Mouse (Mus musculus) frontal cortex, postnatal 10 days (tissue): ENCODE results near the gene Ptprh.

Source experiments
- DNase-seq, 2 experiments: peaks; one replicate each; pipeline ENCODE4 v3.0.0; 2022; ENCODE audit warnings: low spot score in 2 of 2, mixed read lengths in 1 of 2

Ptprh gene

DNA sequence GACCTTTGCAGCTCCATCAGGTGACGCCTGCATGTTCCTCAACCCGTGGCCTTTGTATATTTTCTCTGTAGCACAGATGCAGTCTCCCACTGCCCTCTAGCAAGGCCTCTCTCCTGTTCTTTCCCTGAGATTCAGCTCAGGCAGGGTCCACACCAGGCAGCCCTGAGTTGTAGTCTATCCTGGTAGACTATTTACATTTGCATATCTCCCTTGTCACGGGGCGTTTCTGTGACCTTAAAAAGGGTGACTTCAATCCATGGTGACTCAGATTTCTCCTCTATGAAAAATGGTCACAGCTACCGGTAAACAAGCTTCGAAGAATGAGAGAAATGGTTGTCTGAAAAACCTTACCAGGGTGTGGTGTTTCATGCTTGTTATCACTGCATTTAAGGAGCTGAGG lies at the start of gene Ptprh:
Gene Ptprh (minus strand): TSS at position 169 of the 400 bp plus-strand sequence.
- DNase-seq: no peak

DNA sequence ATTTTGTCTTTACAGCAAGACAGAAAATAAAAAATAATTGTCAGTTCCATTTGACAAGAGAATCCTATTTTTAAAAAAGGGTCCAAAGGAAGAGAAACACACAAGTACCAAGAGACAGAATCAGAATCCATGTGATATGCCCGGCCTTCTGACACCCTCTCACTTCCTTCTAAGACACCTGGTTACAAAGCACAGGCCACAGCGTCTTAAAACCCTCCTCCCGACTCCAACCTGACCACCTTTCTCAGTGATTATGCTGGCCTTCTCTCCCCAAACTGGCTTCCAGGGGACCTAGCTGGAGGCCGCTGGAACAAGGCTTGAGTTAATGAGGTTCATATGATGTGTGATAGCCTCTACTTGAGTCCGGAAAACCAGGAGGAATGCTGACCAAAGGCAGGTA lies 49.5 kb upstream of the Ptprh start:
- DNase-seq: no peak

DNA sequence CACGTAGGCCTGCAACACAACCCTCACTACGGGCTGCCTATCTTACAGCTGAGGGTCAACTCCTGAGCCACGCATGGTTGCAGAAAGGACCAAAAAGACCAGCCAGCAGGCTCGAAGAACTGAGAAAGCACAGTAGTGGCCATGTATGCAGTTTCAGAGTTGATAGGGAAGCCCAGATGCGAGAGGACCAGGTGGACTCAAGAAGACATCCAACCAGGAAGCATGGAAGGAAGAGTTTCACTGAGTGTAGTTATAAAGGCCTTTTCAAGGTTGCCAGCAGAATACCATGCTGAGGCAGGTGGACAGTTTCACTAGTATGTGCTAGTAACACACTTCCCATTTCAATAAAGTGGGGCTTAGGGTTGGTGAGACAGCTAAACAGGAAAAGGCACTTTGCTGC lies 48.9 kb upstream of the Ptprh start:
- DNase-seq: no peak

DNA sequence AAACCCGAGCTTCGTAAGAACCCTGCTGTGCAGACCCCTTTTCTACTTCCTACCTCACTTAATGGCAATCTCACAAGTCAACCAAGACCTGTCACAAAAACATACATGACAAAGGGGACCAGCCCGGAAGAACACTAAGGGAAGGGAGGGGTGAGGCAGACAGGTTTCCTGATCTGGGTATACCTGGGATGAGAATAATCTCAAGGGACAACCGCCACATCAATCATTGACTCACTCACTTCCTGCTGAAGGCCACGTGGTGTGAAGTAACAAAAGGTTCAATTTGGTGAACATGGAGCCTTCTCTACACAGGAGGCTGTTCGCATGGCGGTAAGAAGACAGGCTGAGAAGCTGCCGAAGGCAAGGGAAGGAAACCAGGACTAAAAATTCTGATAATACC lies 47.7 kb upstream of the Ptprh start:
- DNase-seq: no peak

DNA sequence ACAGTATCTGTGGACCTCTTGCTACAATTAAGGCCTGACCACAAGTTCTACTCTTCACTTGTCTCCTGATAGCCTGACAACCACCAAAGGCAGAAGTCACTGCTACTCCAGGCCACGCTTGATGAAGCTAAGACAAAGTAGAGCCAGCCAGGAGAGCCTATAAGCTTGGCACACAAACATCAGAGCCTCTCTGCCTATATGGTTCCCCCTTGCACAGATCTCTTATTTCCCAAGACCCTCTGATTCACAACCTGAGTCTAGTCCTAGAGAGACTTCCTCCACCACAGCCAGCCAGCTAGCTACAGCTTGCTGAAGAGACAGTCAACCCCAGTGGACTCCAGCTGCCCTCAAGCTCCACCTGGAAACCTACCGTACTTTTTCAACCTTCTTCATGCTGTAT lies 44.2 kb upstream of the Ptprh start:
- no peak for DNase-seq

DNA sequence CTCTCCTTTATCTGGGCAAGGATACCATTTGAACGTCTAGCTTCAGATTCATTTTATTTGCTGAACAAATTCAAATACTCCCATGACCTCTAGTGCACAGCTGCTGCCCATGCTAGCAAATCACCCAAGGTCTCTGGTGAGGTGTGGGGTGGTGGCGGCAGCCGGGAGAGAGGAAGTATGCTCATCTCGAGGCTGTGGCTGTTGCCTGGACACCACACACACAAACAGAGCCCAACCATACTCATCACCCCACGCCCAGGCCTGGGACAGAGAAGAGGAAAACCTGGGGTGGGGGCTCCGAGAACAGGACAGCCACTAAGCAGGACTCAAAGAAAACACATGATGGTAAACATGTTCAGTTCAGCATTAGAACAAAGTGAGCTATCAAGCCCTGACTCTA lies 43.5 kb upstream of the Ptprh start:
- DNase-seq: no peak

DNA sequence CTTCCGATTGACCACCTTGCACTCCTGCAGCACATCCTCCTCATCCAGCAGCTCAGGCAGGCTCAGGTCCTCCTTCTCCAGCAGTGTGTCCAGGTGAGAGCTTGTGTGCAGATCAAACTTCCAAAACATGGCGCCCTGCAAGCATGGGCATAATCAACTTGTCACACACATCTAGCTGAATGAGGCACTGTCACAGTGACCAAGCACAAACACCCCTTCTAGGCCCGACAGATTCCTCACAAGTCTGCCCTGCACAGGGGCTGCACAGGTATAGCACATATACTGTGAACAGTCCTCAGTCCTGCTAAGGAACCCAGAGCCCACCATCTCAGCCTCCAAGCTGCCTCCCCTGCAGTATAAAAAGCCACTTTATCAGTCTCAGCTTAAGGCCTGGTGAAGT lies 43.0 kb upstream of the Ptprh start:
- no peak for DNase-seq

DNA sequence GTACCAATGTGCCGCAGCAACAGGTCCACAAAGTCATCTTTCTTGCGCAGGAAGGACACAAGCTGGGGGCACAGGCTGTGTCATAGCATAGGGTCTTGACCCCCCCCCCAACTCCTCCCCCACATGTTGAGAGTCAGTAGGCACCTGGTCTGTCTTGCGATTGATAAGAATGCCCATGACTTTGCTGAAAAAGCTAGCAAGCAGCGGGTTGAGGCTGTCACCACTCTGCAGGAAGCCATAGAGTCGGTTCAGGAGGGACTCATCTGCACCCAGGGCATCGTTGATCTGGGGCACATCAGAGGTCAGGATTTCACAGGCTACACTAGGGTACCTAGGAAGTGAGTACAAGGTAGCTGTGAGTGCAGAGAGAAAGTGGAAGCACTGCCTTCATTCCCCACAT lies 39.4 kb upstream of the Ptprh start:
- DNase-seq: no peak

DNA sequence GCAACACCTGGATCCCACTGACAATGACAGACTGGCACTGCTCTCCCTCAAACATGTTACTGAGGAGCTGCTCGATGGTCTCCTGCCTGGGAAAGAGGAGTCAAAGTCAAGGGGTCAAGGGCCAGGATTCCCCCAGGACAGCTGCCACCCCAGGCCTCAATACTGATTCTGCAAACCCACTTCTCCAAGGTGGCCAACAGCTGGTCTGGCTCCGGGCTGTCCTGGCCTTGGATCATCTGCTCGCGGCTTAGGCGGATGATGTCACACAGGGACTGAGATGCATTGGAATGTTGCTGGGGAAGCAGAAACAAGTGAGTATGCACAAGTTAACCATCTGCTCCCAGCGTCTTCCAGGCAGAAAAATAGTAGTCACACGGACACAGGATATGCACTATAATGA lies 38.1 kb upstream of the Ptprh start:
- DNase-seq: no peak

DNA sequence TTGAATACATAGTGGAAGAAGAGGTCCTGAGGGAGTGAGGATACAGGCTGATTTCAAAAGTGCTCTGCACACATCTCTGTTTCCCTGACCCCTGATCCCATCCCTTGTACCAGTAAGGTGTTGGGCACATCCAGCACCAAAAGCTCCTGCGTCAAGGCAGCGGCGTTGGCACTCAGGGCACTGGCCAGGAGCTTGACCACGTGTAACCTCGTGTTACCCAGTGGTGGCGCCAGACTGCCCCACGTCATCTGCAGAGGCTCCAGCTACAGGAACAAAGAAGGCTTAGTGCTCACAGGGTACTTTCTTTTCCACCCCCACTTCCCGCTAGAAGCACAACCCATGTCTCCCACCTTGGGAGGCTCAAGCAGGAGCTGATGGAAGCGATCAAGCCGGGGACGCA lies 37.3 kb upstream of the Ptprh start:
- DNase-seq: no peak

DNA sequence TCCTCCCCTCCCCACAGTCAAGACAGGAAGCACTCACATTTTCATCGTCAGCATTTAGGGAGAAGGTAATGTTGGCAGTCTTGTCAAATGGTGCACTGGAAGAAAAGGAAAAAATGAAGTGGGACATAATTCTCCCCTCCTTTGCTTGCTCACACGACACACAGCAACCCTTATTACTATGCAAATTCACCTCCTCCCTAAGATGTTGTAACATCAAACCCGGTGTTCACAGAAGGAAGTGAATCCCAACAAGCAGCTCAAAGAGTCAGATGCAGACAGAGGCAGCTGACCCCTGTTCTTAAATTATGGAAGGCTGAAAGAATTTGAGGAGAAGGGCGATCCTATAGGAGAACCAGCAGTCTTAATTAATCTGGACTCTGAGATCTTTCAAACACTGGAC lies 32.3 kb upstream of the Ptprh start:
- no peak for DNase-seq

DNA sequence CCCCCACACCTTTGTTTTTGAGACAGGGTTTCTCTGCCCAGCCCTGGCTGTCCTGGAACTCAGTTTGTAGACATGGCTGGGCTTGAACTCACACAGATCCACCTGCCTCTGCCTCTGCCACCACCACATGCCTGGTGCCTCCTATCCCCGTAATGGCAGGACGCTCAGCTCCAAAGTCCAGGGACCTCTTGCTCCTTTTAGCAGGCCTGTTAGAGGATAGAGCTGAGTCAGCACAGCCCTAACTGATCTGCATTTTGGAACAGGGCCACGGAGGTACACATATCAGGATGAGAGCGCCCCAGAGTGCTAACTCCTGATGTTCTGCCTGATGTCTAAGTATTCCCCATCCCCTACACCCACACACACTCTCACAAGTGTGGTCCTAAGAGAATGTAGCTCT lies 27.2 kb upstream of the Ptprh start, which contains the start of gene Tmem86b:
Gene Tmem86b (minus strand): TSS at position 392 of the 400 bp plus-strand sequence.
- no peak for DNase-seq

DNA sequence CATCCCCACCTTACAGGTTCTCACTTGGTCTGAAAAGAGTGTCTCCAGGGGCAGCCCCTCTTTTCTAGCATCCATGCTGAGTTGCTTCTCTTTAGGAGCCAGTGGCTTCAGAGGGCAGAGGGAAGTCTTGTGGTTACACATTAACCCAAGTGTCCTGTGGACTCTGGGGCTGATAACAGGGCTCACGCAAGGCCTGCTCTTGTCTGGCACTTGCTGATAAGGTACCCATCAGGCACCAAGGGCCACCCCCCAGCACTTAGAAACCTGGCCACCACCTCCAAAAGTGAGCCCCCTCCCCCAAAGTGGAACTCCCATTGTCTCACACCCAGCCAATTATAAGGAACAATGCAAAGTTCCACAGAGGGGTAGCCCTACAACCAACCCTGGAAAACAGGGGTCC lies 26.4 kb upstream of the Ptprh start:
- DNase-seq: no peak

DNA sequence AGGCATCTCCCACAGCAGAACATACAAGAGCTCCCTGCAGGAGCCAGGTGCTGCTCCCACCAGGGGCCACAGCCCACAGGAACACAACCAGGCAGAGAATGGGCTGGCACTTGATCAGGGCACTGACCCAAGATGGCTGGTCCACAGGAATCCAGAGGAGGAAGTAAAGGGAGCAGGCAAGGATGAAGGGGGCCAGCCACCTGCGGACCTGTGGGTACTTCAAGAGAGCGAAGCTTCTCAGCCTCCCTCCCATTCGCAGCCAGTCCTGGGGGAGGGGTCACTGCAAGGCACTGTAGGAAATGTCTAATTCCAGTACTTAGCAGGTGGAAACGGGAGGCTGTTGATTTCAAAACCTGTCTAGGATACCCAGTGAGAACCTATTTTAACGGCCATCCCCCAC lies 25.7 kb upstream of the Ptprh start:
- no peak for DNase-seq

DNA sequence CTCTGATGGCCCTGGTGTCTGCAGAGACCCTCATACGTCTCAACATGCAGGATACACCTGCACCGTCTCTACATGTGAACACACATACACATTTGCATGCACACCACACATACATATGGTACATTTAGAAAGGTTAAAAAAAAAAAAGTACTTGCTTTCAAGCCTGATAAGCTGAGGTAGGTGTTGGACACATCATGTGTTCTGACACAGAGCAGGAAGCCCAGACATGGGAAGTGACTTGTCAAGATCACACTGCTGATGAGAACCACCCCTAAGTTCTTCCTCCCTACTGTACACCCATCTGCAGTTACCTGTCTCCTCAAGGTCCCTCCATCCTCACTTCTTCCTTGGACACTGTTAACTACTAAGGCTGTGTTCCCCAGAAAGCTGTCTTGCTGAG lies 22.1 kb upstream of the Ptprh start:
- no peak for DNase-seq

DNA sequence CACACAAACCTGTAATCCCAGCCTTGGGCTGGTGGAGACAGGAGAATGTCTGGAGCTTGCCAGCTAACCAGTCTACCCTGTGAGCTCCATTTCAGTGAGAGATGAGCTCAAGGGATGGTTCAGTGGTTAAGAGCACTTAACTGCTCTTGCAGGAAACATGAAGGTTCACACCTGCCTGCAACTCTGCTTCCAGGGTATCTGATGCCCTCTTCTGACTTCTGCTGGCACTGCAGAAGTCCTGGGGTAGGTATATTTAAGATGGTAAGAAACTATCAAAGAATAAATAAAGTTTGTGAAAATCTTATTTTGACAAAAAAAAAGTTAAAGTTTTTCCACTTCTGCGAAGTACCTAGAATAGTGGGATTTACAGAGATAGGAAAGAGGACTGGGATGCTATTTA lies 20.5 kb upstream of the Ptprh start:
- no peak for DNase-seq

DNA sequence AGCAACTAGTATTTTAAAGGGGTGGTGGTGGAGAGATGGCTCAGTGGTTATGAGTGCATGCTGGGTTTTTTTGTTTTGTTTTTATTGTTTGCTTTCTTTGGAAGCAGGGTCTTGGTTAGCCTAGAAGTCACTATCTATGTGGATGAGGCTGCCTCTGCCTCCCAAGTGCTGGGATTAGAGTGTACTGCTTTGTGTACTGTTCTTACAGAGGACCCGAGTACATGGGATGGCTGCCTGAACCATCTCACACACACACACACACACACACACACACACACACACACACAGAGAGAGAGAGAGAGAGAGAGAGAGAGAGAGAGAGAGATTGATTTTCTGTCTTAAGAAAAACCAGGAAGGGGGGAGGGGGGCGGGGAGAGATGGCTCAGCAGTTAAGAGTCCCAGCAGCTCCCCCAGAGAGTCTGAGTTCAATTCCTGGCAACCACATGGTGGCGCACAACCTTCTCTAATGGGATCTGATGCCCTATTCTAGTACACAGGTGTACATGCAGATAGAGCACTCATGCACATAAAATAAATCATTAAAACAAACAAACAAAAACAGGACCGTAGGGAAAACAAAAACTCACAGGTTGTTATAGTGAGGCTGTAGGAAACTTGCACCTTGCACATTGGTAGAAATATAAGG lies 19.8 kb upstream of the Ptprh start:
- DNase-seq: no peak

DNA sequence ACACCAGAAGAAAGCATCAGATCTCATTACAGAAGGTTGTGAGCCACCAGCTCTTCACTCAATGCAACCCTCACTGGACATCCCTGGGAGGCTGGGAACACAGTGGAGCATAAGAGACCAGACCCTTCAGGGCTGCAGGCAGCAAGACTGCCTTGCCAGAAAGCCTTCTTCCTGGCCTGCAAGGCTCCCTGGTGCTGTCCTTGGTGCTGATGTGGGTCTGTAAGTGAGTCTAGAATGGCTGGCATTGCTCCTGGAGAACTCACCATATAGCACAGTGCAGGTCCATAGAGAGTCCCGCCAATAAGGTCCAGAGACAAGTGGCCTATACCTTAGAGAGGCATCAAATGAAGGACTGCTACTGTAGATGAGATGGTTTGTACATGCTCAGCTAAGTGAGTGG lies 16.1 kb upstream of the Ptprh start:
- no peak for DNase-seq

DNA sequence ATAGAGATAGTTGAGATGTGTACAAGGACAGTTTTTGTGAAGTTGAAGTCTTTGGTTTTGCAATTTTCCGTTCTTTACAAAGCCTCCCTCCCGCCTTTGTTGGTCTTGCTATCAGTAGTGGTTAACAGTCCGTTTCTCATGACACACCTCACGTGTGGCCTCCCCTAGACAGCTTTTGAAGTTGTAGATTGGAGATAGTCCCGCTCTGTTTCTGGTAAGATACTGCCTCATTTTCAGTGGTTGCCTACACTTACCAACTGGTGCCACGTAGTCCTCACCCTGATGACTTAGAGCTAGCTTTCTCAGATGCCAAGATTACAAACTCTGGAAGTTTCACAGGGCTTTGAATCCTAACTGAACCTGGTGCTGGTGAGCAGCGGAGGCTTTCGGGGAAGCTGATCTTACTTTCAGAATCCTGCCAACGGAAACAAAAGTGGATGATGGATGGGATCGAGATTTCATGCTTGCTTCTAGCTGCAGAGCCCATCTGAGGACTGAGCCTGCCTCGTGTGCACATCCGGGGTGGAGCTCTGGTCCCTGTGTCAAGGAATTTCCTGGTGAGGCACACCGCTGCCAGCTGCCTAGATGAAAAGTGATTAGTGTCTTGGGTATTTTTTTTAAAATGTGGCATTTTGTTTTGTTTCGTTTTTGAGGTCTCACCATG lies 10.0 kb upstream of the Ptprh start:
- DNase-seq: no peak

DNA sequence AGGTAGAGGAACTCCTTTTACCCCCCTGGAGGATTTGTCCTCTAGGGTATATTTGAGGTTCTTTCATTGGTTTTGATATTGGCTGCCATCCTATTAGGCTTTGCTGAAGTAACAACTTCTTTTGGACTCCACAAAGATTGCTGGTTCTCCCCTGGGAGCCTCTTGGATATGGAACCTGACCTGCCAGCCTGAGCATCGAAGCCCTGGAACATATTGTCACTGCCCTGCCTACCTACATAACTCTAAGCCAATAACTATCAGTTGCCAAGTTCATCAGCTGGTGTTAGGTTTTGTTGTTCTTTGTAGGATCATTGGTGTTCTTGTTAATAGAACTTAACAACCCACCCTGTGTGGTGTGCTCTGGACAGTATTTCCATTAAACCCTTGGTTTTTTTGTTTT lies 9.1 kb upstream of the Ptprh start:
- no peak for DNase-seq

DNA sequence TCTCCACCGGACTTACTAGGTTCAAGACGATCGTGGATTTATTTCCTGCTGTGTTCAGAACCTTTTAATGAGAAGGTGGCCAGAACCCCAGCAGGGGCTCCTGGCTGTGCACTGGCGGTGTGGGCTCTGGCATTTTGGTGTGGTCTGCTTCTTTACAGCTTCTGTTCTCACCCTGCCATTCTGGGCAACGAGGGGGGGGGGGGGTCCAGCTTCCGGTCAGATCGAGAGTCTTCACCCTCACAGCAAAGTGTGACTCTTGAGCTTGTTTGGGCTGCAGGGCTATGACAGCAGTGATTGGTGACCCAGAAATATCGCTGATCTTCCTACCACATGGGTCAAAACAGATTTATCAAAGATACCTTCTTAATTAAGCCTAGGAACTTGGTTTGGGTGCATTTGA lies 8.5 kb upstream of the Ptprh start:
- DNase-seq: no peak

DNA sequence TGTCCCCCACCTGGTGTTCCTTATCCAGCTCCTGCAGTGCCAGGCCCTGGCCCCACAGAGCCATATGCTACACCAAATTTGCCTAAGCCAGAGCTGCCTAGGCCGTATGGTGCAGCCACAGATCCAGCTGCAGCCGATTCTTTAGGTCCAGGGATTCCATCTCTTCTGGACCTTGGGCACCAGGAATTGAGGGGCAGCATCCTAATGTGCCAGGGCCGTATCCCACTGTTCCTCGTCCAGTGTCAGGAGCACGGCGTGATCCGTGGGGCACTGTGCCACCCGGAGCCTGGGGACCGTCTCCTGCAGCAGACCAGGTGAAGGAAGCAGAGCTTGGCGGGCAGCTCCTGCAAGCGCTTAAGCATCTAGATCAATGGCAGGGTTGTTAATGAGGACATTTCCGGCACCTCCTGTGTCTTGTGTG lies 8.1 kb upstream of the Ptprh start:
- DNase-seq: no peak

DNA sequence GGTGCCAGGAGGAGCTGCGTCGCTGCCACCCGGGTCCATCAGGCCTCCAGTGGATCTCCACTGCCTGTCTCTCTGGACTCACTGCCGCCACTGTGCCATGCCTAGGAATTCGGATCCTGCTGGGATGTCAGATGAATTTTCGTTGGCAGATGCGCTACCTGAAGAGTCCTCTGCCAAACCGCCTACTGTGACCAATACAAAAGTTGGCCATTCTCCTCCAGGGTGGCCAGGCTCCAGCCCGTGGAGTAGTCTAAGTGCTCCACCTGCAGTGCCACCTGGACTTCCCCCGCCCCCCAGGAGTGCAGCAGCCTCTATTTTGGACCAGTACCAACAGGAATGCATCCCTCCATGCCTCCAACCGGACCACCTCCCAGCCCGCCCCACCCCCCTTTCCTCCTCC lies 7.7 kb upstream of the Ptprh start:
- DNase-seq: no peak

DNA sequence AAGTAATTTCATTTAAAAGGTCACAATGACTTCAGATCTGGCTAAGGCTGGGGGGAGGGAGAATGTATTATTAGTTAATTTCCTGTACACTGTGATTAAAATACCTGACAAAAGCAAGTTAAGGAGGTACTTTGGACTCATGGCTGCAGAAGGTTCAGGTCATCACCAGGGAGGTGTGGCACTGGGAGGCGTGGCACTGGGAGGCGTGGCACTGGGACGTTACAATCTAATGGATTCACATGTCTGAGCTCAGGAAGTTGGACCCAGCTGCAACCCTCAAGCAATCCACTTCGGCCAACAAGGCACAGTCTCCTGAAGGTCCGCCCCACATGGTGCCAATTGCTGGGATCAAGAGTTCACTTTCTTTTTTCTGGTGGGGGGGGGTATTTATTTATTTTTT lies 4.2 kb upstream of the Ptprh start:
- no peak for DNase-seq
